Mouse (Mus musculus): ENCODE data around the gene Msh5.
"Not testable (repeated sequence)": the region's sequence is repeated elsewhere in the genome, so short reads cannot be mapped to it uniquely, and the experiment has no call there.

The Msh5 gene

DNA sequence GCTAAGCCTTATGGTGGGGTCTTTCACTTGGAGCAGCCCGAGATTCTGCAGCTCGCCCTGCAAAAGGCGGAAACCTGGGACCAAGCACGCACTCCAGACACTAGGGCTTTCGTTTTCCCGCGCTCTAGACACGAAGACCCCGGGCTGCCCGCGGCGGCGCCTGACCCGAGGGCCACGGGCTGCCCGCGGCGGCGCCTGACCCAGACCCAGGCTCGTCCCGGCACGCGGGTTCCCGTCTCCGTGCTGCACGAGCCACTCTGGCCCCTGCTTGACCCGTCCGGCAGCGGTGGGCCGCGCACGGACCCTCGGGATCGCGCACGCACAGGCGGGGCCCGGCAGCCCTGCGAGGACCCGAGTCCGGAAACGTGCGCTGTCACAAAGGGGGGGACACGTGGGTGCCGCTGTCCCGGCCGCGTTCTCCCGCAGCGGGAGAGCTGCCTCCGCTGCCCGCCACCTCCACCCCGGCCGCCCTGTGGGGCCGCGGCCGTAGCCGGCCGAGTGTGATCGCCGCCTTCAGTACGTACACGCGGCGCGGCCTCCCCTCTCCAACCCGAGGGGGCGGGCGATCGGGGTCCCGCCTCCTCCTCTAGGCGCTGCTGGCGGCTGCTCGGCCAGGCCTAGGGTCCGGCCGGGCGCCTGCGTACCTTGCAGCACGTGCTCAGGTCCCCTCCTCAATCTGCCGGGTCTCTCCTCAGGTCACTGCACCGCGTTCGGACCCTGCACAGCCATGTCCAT lies 45.7 kb downstream of the Msh5 start, which contains the start of gene Vars:
Gene Vars (plus strand): TSS at position 271 of the 735 bp plus-strand sequence.
- DNase-seq, result peak; percentile 89

DNA sequence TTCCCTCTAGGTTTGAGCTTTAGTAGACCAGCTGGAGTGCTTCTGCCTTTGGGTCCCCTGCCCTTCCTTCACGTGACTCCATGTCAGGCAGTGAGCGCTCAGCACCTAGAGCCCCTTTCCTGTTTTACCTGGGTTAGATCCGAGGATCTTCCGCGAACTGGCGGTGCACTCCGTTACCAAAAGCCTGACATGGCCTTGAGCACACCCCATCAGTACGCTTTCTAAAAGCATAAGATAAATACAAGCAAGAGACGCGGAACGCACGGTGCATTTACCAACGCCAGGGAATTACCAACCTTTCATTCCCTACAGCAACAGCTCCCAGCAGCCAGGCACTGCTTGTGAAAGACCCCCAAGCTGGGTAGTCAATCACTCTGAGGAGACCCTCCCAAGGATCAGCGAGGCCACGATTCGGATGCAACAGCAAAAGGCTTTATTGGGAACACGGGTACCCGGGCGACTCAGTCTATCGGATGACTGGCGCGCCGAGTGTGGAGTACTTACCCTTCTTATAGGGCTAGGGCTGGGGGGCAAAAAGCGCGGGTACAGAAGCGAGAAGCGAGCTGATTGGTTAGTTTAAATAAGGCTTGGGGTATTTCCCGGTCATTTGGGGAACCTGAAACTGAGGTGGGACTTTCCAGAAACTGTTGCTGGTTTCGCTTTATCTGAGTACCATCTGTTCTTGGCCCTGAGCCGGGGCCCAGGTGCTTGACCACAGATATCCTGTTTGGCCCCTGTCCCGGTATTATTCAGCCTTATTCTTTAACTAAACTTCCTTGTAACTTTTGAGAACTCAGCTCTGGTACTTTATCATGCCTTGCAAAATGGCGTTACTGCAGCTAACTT lies 46.5 kb downstream of the Msh5 start:
- peak; percentile 70 for DNase-seq

DNA sequence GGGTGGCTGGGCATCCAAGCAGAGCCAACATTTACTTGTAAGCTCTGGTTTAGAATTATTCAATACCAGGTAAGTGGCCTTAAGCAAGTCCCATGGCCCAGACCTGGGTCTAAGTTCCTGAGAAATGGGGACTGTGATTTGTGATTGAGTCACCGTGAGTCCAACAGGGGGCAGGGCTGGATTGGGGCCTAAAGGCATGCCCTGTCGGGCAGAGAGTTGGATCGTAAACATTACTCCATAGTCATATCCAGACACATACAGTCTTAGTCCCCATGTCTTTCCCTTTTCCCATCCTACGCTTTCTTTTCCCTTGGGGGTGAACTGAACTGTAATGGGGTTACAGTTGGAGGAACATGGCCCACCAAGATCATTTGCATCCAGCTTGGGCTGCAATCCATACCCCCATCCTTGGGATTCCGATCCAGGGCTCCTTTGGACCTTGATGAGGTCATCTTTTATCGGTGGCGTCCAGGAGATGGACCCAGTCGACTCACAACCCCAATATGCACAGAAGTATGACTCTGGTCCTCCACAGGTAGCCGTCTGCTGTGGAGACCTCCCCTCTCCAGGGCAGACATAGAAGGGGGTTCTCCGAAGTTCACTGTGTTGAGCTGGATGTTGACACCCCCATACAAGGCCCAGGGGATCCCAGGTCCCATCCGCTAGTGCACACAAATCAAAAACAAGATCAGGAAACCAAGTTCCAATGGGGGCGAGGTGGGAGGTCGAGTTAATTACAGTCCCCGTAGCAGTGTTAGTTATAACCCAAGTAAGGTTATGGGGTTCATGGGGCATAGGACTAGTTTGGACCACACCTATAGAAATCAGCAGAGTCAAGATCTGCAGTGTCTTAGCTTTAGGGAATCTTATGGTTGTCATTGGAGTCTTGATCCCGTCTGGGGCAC lies 47.8 kb downstream of the Msh5 start:
- no peak for DNase-seq

DNA sequence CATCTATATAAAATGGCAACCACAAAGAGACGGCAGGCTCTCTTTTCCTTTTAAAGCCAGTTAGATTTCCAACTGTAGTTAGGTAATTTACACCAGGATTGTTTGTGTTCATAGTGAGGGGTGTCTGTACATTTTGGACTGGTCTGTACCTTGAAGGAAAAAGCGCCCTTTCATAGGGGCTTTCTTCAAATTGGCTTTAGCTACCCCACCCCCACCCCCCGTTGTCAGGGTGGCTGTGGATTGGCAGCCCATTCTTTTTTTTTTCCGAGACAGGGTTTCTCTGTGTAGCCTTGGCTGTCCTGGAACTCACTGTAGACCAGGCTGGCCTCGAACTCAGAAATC lies 49.4 kb downstream of the Msh5 start:
- no peak for DNase-seq

DNA sequence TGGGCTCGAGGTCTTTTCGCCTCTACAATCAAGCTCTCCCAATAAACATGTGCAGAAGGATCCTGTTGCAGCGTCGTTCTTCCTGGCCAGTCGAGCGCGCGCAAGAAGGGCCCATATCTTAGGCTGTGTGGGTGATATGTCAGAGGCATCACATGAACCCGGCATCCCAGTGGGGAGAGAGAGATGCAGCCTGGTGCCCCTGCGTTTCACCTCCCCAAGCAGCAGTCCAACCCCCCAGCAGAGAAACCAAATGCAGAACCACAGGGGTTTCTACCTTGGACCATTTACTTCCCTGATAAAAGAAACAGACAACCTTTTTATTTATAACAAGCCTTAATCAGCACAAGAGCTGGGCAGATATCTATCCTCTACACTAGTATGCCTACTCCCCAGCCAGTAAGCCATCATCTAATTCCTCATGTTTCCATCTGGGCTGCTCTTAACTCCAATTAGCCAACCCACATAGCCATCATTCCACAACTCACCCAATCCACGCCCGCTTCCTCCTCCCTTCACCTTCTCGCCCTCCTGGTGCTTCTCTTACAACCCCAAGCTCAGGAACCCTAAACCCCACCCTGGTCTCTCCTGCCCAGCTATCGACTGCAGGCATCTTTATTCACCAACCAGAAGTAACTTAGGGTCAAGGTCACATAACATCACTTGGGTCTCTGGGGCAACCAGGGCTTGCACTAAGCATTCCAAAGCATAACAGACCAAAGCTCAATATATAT lies 50.0 kb downstream of the Msh5 start:
- no peak for DNase-seq

DNA sequence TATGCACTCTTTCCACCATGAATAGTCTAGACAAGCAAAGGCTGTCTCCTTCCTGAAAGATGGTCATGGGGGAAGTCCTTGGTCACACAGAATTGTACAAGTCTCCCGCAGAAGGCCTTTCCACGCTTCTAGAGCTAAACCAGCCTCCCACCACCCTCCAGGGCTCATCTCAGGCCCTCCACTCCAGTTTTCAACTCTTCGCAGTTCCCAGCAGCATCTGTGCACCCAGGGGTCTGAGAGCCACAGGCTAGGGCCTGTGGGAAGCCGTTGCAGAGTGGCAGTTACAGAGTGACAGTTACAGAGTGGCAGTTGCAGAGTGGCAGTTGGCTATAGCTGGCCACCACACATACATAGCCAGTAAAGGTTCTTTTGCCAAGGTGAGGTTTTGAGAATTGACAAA lies 50.6 kb downstream of the Msh5 start:
- not testable (repeated sequence) for DNase-seq

DNA sequence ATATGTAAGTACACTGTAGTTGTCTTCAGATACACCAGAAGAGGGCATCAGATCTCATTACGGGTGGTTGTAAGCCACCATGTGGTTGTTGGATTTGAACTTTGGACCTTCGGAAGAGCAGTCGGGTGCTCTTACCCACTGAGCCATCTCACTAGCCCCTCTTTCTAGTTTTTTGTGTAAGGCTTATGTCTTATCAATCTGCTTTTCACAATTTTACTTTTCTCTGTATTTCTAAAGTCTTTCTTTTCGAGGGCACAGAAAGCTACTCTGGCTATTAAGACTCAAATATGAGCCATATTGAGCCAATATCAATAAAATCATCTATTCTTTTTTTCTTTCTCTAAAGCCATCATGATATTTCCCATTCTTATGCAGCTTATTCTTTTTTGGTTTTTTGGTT lies 51.4 kb downstream of the Msh5 start:
- not testable (repeated sequence) for DNase-seq

DNA sequence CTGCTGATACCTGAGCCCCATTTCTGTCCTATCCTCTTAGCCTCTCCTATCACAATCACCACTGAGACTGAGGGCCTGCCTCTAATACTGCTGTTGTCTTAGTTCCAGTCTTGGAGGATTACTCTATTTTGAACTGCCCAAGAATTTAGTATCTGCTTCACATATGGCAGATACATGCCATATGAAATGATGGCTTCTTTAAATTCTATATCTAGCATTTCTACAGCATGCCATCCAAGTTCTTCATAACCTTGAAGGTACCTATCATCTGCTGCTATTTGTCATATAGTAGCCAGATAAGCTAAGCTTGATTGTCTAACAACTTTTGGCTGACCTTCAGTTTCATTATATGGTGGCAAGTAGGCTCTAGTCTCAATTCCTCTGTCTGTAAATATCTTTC lies 51.8 kb downstream of the Msh5 start:
- no peak for DNase-seq

DNA sequence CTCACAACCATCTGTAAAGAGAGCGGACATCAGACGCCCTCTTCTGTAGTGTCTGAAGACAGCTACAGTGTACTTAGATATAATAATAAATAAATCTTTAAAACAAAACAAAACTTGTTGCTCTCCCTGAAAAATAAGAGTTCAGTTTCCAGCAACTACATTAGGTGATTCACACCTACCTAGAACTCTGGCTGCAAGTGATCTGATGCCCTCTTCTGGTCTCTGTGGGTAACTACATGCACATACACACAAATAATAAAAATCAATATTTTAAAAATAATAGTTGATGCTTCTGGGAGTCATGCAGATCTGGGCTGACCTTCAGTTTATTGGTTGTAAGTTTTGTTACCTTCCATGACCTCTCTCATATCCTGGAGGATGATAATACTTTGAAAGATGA lies 62.3 kb downstream of the Msh5 start:
- no peak for DNase-seq

DNA sequence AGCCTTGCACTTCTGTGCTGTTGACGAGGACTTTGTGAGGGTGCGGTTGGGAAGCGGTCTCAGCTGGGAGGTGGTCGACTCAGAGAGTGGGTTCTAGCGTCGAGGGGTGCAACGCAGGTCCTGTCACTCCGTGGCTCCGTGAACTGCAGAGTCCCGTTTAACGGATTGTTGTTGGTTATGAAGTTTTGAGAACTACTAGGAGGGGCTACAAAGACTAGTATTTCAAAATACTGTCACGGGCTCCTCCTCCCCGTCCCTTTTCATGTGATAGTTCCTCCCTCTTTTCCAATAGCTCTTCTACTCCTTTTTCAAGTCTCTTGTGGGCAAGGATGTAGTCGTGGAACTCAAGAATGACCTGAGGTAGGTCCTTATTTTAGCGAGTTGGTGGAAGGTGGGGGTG lies 64.2 kb downstream of the Msh5 start:
- DNase-seq, result no peak

DNA sequence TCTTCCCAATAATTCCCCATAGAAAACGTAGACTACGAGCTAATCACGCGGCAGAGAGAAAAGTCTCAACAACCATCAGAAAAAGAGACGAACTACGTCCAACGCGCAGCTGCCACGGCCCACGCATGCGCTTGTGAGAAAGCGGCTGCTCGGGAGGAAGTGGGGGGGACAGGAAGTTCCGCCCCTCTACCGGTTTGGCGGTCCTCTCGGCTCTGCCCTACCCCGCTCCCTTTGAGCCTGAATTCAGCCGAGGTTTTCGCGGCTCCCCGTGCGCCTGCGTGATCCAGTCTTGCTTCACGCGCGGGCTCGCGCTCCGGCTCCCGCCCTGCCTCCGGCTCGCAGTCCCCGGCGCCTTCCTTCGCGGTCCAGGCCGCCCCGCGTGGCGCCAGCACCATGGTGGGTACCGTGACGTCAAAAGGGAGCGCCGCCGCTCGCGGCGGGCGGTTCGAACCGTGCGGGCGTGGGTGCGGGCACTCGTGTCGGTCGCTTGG lies 64.8 kb downstream of the Msh5 start, which contains the start of gene Lsm2:
Gene Lsm2 (plus strand): TSS at position 173 of the 491 bp plus-strand sequence.
- DNase-seq, result peak; percentile 92

DNA sequence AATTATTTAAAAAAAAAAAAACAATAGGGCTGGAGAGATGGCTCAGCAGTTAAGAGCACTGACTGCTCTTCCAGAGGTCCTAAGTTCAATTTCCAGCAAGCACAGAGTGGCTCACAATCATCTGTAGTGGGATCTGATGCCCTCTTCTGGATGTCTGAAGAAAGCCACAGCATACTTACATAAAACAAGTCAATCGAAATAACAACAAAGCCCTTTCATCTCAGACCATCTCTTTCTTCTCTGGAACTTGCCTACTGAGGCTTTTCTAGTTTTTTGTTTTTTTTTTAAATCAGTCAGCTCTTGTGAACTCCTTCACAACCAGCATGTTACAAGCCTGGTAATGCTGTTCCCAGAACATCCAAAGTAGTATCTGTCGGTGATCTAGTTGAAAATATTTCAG lies 65.9 kb downstream of the Msh5 start:
- no peak for DNase-seq

DNA sequence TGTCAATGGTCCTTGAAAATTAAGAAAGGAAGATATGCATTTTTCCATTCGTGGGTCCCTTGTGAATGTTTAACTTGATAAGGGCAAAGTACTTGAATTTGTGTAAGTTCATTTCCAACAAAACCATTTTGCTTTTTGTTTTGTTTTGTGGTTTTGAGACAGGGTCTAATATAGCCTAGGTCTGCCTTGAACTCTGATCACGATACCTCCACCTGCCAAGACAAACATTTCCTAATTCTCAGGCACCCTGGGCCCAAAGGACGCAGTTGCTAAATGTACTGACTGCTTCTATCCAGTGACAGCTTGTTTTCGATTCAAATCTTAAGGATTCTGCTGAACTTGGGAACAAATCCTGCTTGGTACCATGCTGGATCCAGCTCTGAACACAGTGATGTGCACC lies 66.9 kb downstream of the Msh5 start:
- no peak for DNase-seq

Measured in liver (tissue).